Mouse (Mus musculus) heart, postnatal 0 days (tissue): ENCODE measurements around the gene Lmna.

Experiments used
- CTCF ChIP-seq: IDR thresholded peaks from 2 replicates; pipeline ENCODE4 v1.5.1; 2016; ENCODE audit warnings: antibody characterized with exemption, control low read depth, low read depth
- EP300 ChIP-seq: IDR thresholded peaks from 2 replicates; pipeline ENCODE4 v1.6.1; 2016; ENCODE audit warnings: antibody characterized with exemption, low read depth

DNA sequence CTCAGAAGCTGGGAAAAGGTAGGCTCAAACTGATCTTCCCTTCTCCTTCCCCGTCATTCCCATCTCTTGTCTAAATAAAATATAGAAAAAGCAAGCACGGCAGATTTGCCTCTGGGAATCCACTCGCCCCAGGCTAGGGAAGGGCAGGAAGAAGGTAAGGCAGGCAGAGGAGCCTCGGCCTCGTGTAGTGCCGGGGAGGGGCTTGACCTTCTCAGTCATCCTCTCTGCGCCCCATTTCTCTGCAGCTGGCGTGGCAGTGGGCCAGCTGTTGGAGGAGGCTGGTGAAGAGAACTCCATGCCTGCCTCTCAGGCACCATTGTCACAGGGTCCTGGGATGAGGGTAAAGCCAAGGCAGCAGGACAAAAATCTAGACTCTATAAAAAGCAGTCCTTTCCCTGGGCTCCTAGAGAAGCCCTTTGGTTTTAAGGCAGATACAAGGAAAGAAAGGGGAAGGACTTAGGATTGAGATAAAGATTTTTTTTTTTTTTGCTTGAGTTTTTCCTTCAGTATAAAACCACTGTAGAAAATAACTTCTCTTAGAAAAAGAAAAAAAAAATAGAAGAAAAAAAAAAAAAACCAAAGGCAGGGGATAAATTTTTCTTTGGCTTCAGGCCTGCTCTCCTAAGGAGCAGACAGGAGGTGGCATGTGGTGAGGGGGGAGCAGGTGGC is 28.2 kb downstream of the Lmna start:
- TF ChIP-seq CTCF (no peak), EP300 (no peak)
